Mouse (Mus musculus) testis, adult 2 months (tissue): Measurements from ENCODE around the gene Hs3st3a1. TPM values are rescaled to one million over a fixed set of nuclear protein-coding genes. Genes with fewer than 3 reads are reported as not detected.

Source experiments
- H3K27ac ChIP-seq: fragments of 200-500 bp; 2 replicates; pipeline ENCODE4 v1.5.1; 2012; ENCODE audit warnings: low read depth, low read length; ENCODE audit not compliant: control insufficient read depth, insufficient read depth
- H3K27me3 ChIP-seq: fragments of 200-500 bp; 2 replicates; pipeline ENCODE4 v1.6.1; 2012; ENCODE audit warnings: mild to moderate bottlenecking, low read length, moderate library complexity; ENCODE audit not compliant: control insufficient read depth, insufficient read depth
- H3K36me3 ChIP-seq: fragments of 200-500 bp; 2 replicates; pipeline ENCODE4 v1.6.1; 2012; ENCODE audit warnings: mild to moderate bottlenecking, low read length; ENCODE audit not compliant: control insufficient read depth, insufficient read depth
- H3K4me1 ChIP-seq: fragments of 200-500 bp; 2 replicates; pipeline ENCODE4 v1.6.1; 2012; ENCODE audit warnings: low read length; ENCODE audit not compliant: control insufficient read depth, insufficient read depth
- H3K4me3 ChIP-seq: fragments of 200-500 bp; 2 replicates; pipeline ENCODE4 v1.5.1; 2012; ENCODE audit warnings: low read depth, mild to moderate bottlenecking, low read length, moderate library complexity, mixed read lengths; ENCODE audit not compliant: control insufficient read depth
- CTCF ChIP-seq: fragments of 200-500 bp; IDR thresholded peaks from 2 replicates; pipeline ENCODE4 v1.5.1; 2012; ENCODE audit warnings: low read depth, mild to moderate bottlenecking, inconsistent platforms, low read length, moderate library complexity; ENCODE audit not compliant: control insufficient read depth, insufficient read depth, insufficient replicate concordance
- POLR2A ChIP-seq: fragments of 200-500 bp; IDR thresholded peaks from 2 replicates; pipeline ENCODE4 v1.6.1; 2012; ENCODE audit warnings: low read depth, mild to moderate bottlenecking, inconsistent platforms, low read length, moderate library complexity; ENCODE audit not compliant: control insufficient read depth
- polyA plus RNA-seq: library from polyadenylated mRNA; depleted of rRNA; stranded (reverse); fragments of >200 nt; gene quantifications from 2 replicates; pipeline ENCODE4 v1.2.3, GENCODE M21; 2012

Hs3st3a1 gene
- polyA plus RNA-seq, 1 experiment: 0.10 TPM

GRCm38 (mm10) chr11:64435546-64436411 is 647 bp downstream of the Hs3st3a1 start:
- no peaks in the 10 kb centered on the region; the same call in 1 of the 2 replicates for H3K27me3 ChIP-seq
- TF ChIP-seq POLR2A: no peak
- TF ChIP-seq CTCF: no peak
- H3K36me3 ChIP-seq: no peaks in the 10 kb centered on the region
- no peak overlapping the region for H3K27ac ChIP-seq
- H3K4me3 ChIP-seq: peak overlapping the region; percentile 70
- peaks cover 13% of the 10 kb centered on the region for H3K4me1 ChIP-seq

GRCm38 (mm10) chr11:64436412-64436727 is 1.2 kb downstream of the Hs3st3a1 start, which contains the start of gene F930015N05Rik:
F930015N05Rik (minus strand) TSS chr11:64436653.
- Histone ChIP-seq H3K36me3 (no peaks in the 10 kb centered on the region), H3K27ac (no peak within 1 kb of the TSS), H3K4me3 (peak within 1 kb of the TSS; percentile 70), H3K27me3 (no peaks in the 10 kb centered on the region; the same call in 1 of the 2 replicates), H3K4me1 (peaks cover 13% of the 10 kb centered on the region)
- TF ChIP-seq CTCF (no peak), POLR2A (no peak)

- H3K36me3 ChIP-seq: no peaks in the 10 kb centered on the region
- H3K4me1 ChIP-seq: peaks cover 13% of the 10 kb centered on the region
- H3K4me3 ChIP-seq: no peak overlapping the region
- no peak overlapping the region for H3K27ac ChIP-seq
- TF ChIP-seq POLR2A (no peak), CTCF (no peak)
- H3K27me3 ChIP-seq: no peaks in the 10 kb centered on the region; the same call in 1 of the 2 replicates
Measured at GRCm38 (mm10) chr11:64436791-64437298, 1.7 kb downstream of the Hs3st3a1 start.

- Histone ChIP-seq H3K4me3 (no peak overlapping the region), H3K36me3 (no peaks in the 10 kb centered on the region), H3K27me3 (no peaks in the 10 kb centered on the region; the same call in 1 of the 2 replicates), H3K27ac (no peak overlapping the region), H3K4me1 (peaks cover 13% of the 10 kb centered on the region)
- TF ChIP-seq POLR2A (no peak), CTCF (no peak)
Measured at GRCm38 (mm10) chr11:64437721-64438120, 2.6 kb downstream of the Hs3st3a1 start.

GRCm38 (mm10) chr11:64438909-64439308 is 3.8 kb downstream of the Hs3st3a1 start:
- Histone ChIP-seq H3K27ac (no peak overlapping the region), H3K4me3 (no peak overlapping the region), H3K36me3 (no peaks in the 10 kb centered on the region), H3K27me3 (no peaks in the 10 kb centered on the region; the same call in 1 of the 2 replicates), H3K4me1 (peaks cover 13% of the 10 kb centered on the region)
- TF ChIP-seq CTCF: no peak
- TF ChIP-seq POLR2A: no peak

GRCm38 (mm10) chr11:64442119-64442518 is 7.0 kb downstream of the Hs3st3a1 start:
- Histone ChIP-seq H3K27me3 (no peaks in the 10 kb centered on the region), H3K36me3 (no peaks in the 10 kb centered on the region), H3K4me1 (no peaks in the 10 kb centered on the region), H3K4me3 (no peak overlapping the region), H3K27ac (no peak overlapping the region)
- TF ChIP-seq POLR2A (no peak), CTCF (peak; percentile 18; the same call in 1 of the 2 replicates)

GRCm38 (mm10) chr11:64442701-64443100 is 7.6 kb downstream of the Hs3st3a1 start:
- Histone ChIP-seq H3K27me3 (no peaks in the 10 kb centered on the region), H3K36me3 (no peaks in the 10 kb centered on the region), H3K27ac (no peak overlapping the region), H3K4me1 (no peaks in the 10 kb centered on the region), H3K4me3 (no peak overlapping the region)
- no peak for TF ChIP-seq CTCF
- no peak for TF ChIP-seq POLR2A
